Mouse (Mus musculus) lung, adult 2 months (tissue): Measurements from ENCODE around the gene Zfp629. TPM values are rescaled to one million over a fixed set of nuclear protein-coding genes. Genes with fewer than 3 reads are reported as not detected.
A peak's percentile ranks its signal among the peaks of the same experiment; 100 is the strongest.
"Not testable (repeated sequence)": the region's sequence is repeated elsewhere in the genome, so short reads cannot be mapped to it uniquely, and the experiment has no call there.

Source experiments
- DNase-seq: peaks from one replicate; pipeline ENCODE4 v3.0.0; 2022
- H3K4me1 ChIP-seq: fragments of 200-500 bp; 2 replicates; pipeline ENCODE4 v1.6.1; 2011; ENCODE audit warnings: low read length; ENCODE audit not compliant: control insufficient read depth, insufficient read depth
- H3K4me3 ChIP-seq: fragments of 200-500 bp; replicated peaks from 2 replicates; pipeline ENCODE3; 2011; ENCODE audit warnings: low read depth, mild to moderate bottlenecking, control low read depth, low read length; ENCODE audit errors: extremely low read depth
- CTCF ChIP-seq: fragments of 200-500 bp; IDR thresholded peaks from 2 replicates; pipeline ENCODE4 v1.5.1; 2011; ENCODE audit warnings: mild to moderate bottlenecking, low read length, control low read depth; ENCODE audit not compliant: insufficient read depth
- POLR2A ChIP-seq: fragments of 200-500 bp; IDR thresholded peaks from 2 replicates; pipeline ENCODE4 v1.6.1; 2011; ENCODE audit warnings: low read depth, mild to moderate bottlenecking, control low read depth, low read length, borderline replicate concordance; ENCODE audit errors: extremely low read depth
- WGBS: fragments of 180-500 bp; shearing (Covaris S2); methylation state at CpG from one replicate; pipeline ENCODE4 v1.1.7; 2018; 5-methylcytosine and 5-hydroxymethylcytosine counted together
- polyA plus RNA-seq: library from polyadenylated mRNA; depleted of rRNA; stranded (reverse); fragments of >200 nt; gene quantifications from 2 replicates; pipeline ENCODE4 v1.2.3, GENCODE M21; 2012

Zfp629 gene
- polyA plus RNA-seq, 1 experiment, result 15.4 TPM

- DNase-seq, result no peak
Observed at GRCm38 (mm10) chr7:127648516-127649201, 33.1 kb upstream of the Zfp629 start.

GRCm38 (mm10) chr7:127647576-127647975, 32.0 kb upstream of the Zfp629 start:
- DNase-seq, H3K4me1 ChIP-seq, H3K4me3 ChIP-seq: not testable (repeated sequence)
- WGBS, result 80% methylated on average over 7 of the region's 7 CpGs

More at GRCm38 (mm10) chr7:127648516-127649201, 33.1 kb upstream of the Zfp629 start:
- WGBS, result 51% methylated on average over 4 of the region's 4 CpGs
- no peak for TF ChIP-seq CTCF
- TF ChIP-seq POLR2A, result no peak
- no peaks in the 10 kb centered on the region for H3K4me1 ChIP-seq
- H3K4me3 ChIP-seq, result no peak overlapping the region

GRCm38 (mm10) chr7:127646363-127646762, 30.8 kb upstream of the Zfp629 start:
- no peaks in the 10 kb centered on the region for H3K4me1 ChIP-seq
- no peak for DNase-seq
- TF ChIP-seq POLR2A (no peak), CTCF (no peak)
- WGBS, result 80% methylated on average over 4 of the region's 4 CpGs
- H3K4me3 ChIP-seq, result no peak overlapping the region

- Histone ChIP-seq H3K4me3 (no peak overlapping the region), H3K4me1 (peaks cover 3% of the 10 kb centered on the region; the same call in 1 of the 2 replicates)
- no peak for DNase-seq
- WGBS, result 67% methylated on average over 4 of the region's 4 CpGs
- no peak for TF ChIP-seq CTCF
- TF ChIP-seq POLR2A, result no peak
Observed at GRCm38 (mm10) chr7:127642254-127642653, 26.7 kb upstream of the Zfp629 start.

GRCm38 (mm10) chr7:127641260-127641659, 25.7 kb upstream of the Zfp629 start:
- WGBS, result 21% methylated on average over 4 of the region's 4 CpGs
- DNase-seq, result no peak
- no peak for TF ChIP-seq POLR2A
- no peak for TF ChIP-seq CTCF
- H3K4me1 ChIP-seq, result peaks cover 3% of the 10 kb centered on the region; the same call in 1 of the 2 replicates
- no peak overlapping the region for H3K4me3 ChIP-seq

- 1% methylated on average over 27 of the region's 27 CpGs for WGBS
- TF ChIP-seq POLR2A (peak; percentile 53; the same call in 1 of the 2 replicates), CTCF (no peak)
- Histone ChIP-seq H3K4me3 (peak overlapping the region; percentile 75), H3K4me1 (peaks cover 3% of the 10 kb centered on the region; the same call in 1 of the 2 replicates)
- peak; percentile 69 for DNase-seq
Observed at GRCm38 (mm10) chr7:127636963-127637362, 21.4 kb upstream of the Zfp629 start.

GRCm38 (mm10) chr7:127631416-127631815, 15.8 kb upstream of the Zfp629 start:
- H3K4me3 ChIP-seq, result no peak overlapping the region
- no peaks in the 10 kb centered on the region for H3K4me1 ChIP-seq
- DNase-seq, result no peak
- TF ChIP-seq POLR2A (no peak), CTCF (no peak)
- 73% methylated on average over 4 of the region's 4 CpGs for WGBS

- H3K4me1 ChIP-seq, result no peaks in the 10 kb centered on the region
- TF ChIP-seq POLR2A (no peak), CTCF (no peak)
- no peak overlapping the region for H3K4me3 ChIP-seq
- WGBS, result 62% methylated on average over 5 of the region's 5 CpGs
- DNase-seq, result no peak
Observed at GRCm38 (mm10) chr7:127628646-127629045, 13.0 kb upstream of the Zfp629 start.

GRCm38 (mm10) chr7:127626471-127626870, 10.9 kb upstream of the Zfp629 start:
- Histone ChIP-seq H3K4me3 (no peak overlapping the region), H3K4me1 (no peaks in the 10 kb centered on the region)
- DNase-seq, result no peak
- TF ChIP-seq POLR2A (no peak), CTCF (no peak)
- WGBS, result 88% methylated on average over 4 of the region's 4 CpGs

- Histone ChIP-seq H3K4me3 (no peak overlapping the region), H3K4me1 (no peaks in the 10 kb centered on the region)
- DNase-seq, result no peak
- 97% methylated on average over 7 of the region's 7 CpGs for WGBS
- TF ChIP-seq CTCF (no peak), POLR2A (no peak)
Observed at GRCm38 (mm10) chr7:127626039-127626438, 10.4 kb upstream of the Zfp629 start.

- not testable (repeated sequence) for DNase-seq, H3K4me1 ChIP-seq, H3K4me3 ChIP-seq
- WGBS, result 88% methylated on average over 7 of the region's 8 CpGs
Observed at GRCm38 (mm10) chr7:127618402-127618801, 2.8 kb upstream of the Zfp629 start.
